Mouse (Mus musculus) intestine, embryonic 15.5 days (tissue): ENCODE measurements around the gene Hagh. TPM values are rescaled to one million over a fixed set of nuclear protein-coding genes. Genes with fewer than 3 reads are reported as not detected.
A peak's percentile ranks its signal among the peaks of the same experiment; 100 is the strongest.

Experiments
- ATAC-seq: fragments of 200-750 bp; cut with Nextera tagmentation; 2 replicates; pipeline ENCODE4 v1.8.0; 2017; ENCODE audit warnings: moderate TSS enrichment, moderate library complexity
- H3K27ac ChIP-seq: fragments of 300-500 bp; sonication (generic); 2 replicates; pipeline ENCODE4 v1.5.1; 2015; ENCODE audit warnings: mild to moderate bottlenecking, inconsistent platforms
- H3K27me3 ChIP-seq: fragments of 300-500 bp; sonication (generic); replicated peaks from 2 replicates; pipeline ENCODE4 v1.6.1; 2015; ENCODE audit warnings: inconsistent platforms
- H3K36me3 ChIP-seq: fragments of 300-500 bp; sonication (generic); 2 replicates; pipeline ENCODE4 v1.6.1; 2015; ENCODE audit warnings: inconsistent platforms
- H3K4me1 ChIP-seq: fragments of 300-500 bp; sonication (generic); replicated peaks from 2 replicates; pipeline ENCODE4 v1.6.1; 2015; ENCODE audit warnings: inconsistent platforms
- H3K4me2 ChIP-seq: fragments of 300-500 bp; sonication (generic); replicated peaks from 2 replicates; pipeline ENCODE4 v1.6.1; 2015; ENCODE audit warnings: mild to moderate bottlenecking, inconsistent platforms
- H3K4me3 ChIP-seq: fragments of 300-500 bp; sonication (generic); replicated peaks from 2 replicates; pipeline ENCODE4 v1.5.1; 2015; ENCODE audit warnings: inconsistent platforms
- H3K9ac ChIP-seq: fragments of 300-500 bp; sonication (generic); 2 replicates; pipeline ENCODE4 v1.6.1; 2015; ENCODE audit warnings: inconsistent platforms
- H3K9me3 ChIP-seq: fragments of 300-500 bp; sonication (generic); 2 replicates; pipeline ENCODE4 v1.6.1; 2016; ENCODE audit warnings: inconsistent platforms
- WGBS: fragments of 180-500 bp; shearing (Covaris S2); methylation state at CpG from one replicate; pipeline ENCODE4 v1.1.7; 2015; 5-methylcytosine and 5-hydroxymethylcytosine counted together
- polyA plus RNA-seq: library from polyadenylated mRNA; unstranded; fragments of >200 nt; fragmentation: Nextera tagmentation; extraction: Ambion mirVana; gene quantifications from 2 replicates; pipeline ENCODE4 v1.2.1, GENCODE M21; 2015

The Hagh gene
- polyA plus RNA-seq, 1 experiment from 2014 or later: 55.1 TPM

GRCm38 (mm10) chr17:24890151-24891092 is 50.5 kb downstream of the Hagh start:
- H3K9ac ChIP-seq: no peak overlapping the region
- peaks cover 24% of the 10 kb centered on the region for H3K4me1 ChIP-seq
- no peak overlapping the region for H3K4me2 ChIP-seq
- H3K9me3 ChIP-seq: no peaks in the 10 kb centered on the region
- ATAC-seq: no peak
- peaks cover 29% of the 10 kb centered on the region for H3K36me3 ChIP-seq
- H3K27ac ChIP-seq: no peak overlapping the region
- no peaks in the 10 kb centered on the region for H3K27me3 ChIP-seq
- no peak overlapping the region for H3K4me3 ChIP-seq
- 86% methylated on average over 19 of the region's 19 CpGs for WGBS

DNA sequence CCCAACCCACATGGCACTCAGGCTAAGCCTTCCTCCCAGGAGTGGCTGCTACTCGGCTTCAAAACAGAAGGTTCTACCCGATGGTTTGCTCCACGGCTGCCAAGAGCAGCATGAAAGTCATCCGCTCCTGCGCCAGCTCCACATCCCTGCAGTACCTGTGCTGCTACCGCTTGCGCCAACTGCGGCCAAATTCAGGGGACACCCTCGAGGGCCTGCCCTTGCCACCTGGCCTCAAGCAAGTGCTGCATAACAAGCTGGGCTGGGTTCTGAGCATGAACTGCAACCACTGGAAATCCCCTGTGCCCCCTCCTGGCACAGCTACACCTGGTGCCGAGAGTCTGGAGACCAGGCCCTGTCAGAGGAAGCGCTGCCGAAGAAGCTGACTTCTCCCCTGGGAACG is 51.4 kb downstream of the Hagh start:
- Histone ChIP-seq H3K4me2 (no peak overlapping the region), H3K4me1 (peaks cover 28% of the 10 kb centered on the region), H3K9ac (no peak overlapping the region), H3K27ac (no peak overlapping the region), H3K36me3 (peaks cover 29% of the 10 kb centered on the region), H3K4me3 (no peak overlapping the region), H3K27me3 (no peaks in the 10 kb centered on the region), H3K9me3 (no peaks in the 10 kb centered on the region)
- 86% methylated on average over 13 of the region's 13 CpGs for WGBS
- no peak for ATAC-seq

DNA sequence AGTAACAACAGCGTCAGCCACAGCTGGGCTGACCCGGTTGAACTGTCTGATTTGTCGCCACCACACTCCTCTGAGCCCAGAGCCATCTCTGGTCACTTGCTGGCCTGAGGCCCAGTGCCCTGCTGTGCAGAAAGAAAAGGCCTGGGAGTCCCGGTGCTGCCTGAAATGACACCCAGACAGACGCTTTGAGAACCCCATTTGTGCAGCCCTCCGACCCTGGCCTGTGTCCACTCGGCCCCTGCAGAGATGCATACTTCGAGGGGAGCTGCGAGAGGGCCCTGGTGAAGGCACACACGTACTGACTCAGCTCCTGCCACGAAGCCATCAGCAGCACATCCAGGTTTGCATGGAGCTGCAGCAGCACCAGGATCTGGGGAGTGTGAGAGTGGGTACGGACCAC is 52.8 kb downstream of the Hagh start:
- no peaks in the 10 kb centered on the region for H3K27me3 ChIP-seq
- H3K4me2 ChIP-seq: no peak overlapping the region
- peaks cover 32% of the 10 kb centered on the region for H3K36me3 ChIP-seq
- no peak overlapping the region for H3K9ac ChIP-seq
- no peak overlapping the region for H3K27ac ChIP-seq
- H3K4me1 ChIP-seq: peaks cover 30% of the 10 kb centered on the region
- no peaks in the 10 kb centered on the region for H3K9me3 ChIP-seq
- no peak overlapping the region for H3K4me3 ChIP-seq
- ATAC-seq: no peak
- 92% methylated on average over 12 of the region's 12 CpGs for WGBS

DNA sequence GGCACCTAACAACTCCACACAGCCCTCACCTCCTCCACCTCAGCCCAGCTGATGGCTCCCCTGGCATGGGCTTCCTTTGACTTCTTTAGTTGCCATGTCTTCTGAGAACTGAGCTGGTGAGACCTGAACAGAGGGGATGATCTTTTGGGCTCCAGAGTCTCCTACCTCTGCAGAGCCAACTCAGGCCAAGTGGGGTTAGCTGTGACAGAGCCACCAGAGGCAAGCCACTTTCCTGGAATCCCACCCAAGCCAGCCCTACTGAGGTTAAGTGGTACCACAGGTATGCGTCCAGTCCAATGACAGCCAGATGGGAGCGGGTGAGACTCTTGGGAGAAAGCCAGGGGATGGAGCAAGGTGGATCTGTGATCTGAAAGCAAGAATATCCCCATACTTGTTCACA is 53.3 kb downstream of the Hagh start:
- Histone ChIP-seq H3K9me3 (no peaks in the 10 kb centered on the region), H3K36me3 (peaks cover 32% of the 10 kb centered on the region), H3K27me3 (no peaks in the 10 kb centered on the region), H3K27ac (no peak overlapping the region), H3K4me3 (no peak overlapping the region), H3K4me1 (peaks cover 29% of the 10 kb centered on the region), H3K9ac (no peak overlapping the region), H3K4me2 (peak overlapping the region; percentile 92; the same call in 1 of the 2 replicates)
- no peak for ATAC-seq
- 90% methylated on average over 2 of the region's 2 CpGs for WGBS

DNA sequence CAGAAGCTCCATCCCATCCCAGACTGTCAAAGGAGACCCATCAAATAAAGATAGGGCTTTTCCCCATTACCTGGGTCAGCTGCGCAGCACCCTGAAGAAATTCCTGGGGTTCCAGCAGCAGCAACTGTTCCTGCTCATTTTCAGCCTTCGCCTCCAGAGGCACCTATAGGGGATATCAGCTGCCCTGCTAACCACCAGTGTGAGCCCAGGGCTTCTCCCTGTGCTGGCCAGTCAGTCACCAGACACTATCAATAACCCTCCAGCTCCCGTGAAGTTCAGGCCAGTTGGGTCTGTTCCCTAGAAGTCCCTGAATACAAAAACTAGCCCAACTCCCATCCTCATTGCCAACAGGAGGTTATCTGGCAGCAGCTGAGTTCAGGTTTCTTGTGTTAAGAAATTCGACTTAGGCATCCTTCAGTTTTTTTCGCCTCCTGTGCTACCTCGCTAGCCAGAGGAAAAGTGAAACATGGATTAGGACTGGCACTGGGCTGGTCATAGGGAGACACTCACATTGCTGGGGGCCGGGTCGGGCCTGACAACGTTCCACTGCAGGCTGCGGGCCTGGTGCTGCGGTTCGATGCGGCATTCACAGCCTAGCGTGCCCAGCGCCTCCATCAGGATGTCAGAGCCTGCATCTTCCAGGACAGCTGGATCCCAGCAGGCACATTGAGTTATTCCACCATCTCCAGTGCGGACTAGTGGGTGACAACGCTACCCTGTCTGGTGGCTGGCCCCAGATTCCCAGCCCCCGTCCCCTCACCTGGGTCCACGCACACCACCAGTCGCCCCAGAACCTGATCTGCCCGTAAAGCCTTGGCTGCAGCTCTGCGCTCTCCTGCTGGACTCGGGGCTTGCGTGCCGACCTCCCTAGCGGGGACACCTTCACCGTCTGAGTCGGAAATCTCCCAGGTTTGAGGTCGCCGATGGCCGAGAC is 54.4 kb downstream of the Hagh start:
- 10% methylated on average over 31 of the region's 31 CpGs for WGBS
- H3K36me3 ChIP-seq: peaks cover 42% of the 10 kb centered on the region
- H3K27me3 ChIP-seq: no peaks in the 10 kb centered on the region
- peaks cover 29% of the 10 kb centered on the region for H3K4me1 ChIP-seq
- peak; percentile 23 for ATAC-seq
- no peaks in the 10 kb centered on the region for H3K9me3 ChIP-seq
- H3K27ac ChIP-seq: peak overlapping the region; percentile 87
- peak overlapping the region; percentile 91 for H3K4me3 ChIP-seq
- peak overlapping the region; percentile 83 for H3K9ac ChIP-seq
- peak overlapping the region; percentile 92 for H3K4me2 ChIP-seq

DNA sequence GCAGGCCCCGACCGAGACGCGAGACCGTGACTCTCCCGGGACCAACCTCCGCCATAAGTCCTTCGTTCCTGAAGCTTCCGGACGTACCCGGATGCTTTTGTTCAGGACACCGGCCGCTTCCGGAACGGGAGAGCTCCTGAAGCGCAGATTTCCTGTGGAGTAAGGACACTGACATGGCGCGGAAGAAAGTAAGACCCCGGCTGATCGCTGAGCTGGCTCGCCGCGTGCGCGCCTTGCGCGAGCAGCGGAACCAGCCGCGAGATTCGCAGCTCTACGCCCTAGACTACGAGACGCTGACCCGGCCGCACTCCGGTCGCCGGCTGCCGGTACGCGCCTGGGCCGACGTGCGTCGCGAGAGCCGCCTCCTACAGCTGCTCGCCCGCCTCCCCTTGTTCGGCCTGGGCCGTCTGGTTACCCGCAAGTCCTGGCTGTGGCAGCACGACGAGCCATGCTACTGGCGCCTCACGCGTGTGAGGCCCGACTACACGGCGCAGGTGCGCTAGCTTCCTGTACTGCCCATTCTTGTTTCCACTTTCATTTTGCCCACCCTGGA is 55.1 kb downstream of the Hagh start, which contains the start of the genes Eme2 and Mrps34:
Gene Eme2 (minus strand): TSS at position 93 of the 553 bp plus-strand sequence.
Gene Mrps34 (plus strand): TSS at position 122 of the 553 bp plus-strand sequence.
- peaks cover 29% of the 10 kb centered on the region for H3K4me1 ChIP-seq
- no peaks in the 10 kb centered on the region for H3K27me3 ChIP-seq
- peak within 1 kb of the TSS; percentile 92 for H3K4me2 ChIP-seq
- under 1% methylated on average over 62 of the region's 62 CpGs for WGBS
- peaks cover 49% of the 10 kb centered on the region for H3K36me3 ChIP-seq
- peak within 1 kb of the TSS; percentile 83 for H3K9ac ChIP-seq
- peak within 1 kb of the TSS; percentile 87 for H3K27ac ChIP-seq
- H3K9me3 ChIP-seq: no peaks in the 10 kb centered on the region
- peak within 1 kb of the TSS; percentile 91 for H3K4me3 ChIP-seq
- peak; percentile 76 for ATAC-seq

DNA sequence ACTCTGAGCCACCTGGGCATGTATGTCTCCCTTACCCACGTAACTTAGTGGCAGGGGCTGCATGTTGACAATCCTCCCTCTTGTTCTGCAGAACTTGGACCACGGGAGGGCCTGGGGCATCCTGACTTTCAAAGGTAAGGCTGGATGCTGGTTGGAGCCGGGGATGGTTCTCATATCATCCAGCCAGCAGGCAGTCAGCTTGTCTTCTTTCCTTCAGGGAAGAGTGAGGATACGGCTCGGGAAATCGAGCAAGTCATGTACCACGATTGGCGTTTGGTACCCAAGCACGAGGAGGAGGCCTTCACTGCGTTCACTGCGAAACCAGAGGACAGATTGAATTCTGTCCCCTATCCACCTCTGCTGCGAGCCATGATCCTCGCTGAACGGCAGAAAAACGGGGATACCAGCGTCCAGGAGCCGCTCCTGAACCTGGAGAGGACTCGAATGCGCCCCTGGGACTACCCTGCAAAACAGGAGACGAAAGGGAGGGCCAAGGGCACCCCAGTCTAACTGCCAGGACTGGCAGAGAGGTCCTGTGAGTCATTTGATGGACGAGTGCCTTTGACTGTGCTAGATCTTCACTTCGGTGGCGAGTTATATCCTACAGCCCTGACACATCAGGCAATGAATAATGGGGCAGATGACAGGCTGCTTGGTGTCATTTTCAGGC is 55.8 kb downstream of the Hagh start:
- H3K4me1 ChIP-seq: peaks cover 29% of the 10 kb centered on the region
- peak; percentile 11; the same call in 1 of the 2 replicates for ATAC-seq
- H3K27me3 ChIP-seq: no peaks in the 10 kb centered on the region
- no peaks in the 10 kb centered on the region for H3K9me3 ChIP-seq
- H3K36me3 ChIP-seq: peaks cover 50% of the 10 kb centered on the region
- peak overlapping the region; percentile 92 for H3K4me2 ChIP-seq
- H3K27ac ChIP-seq: peak overlapping the region; percentile 87
- peak overlapping the region; percentile 91 for H3K4me3 ChIP-seq
- 10% methylated on average over 23 of the region's 23 CpGs for WGBS
- H3K9ac ChIP-seq: peak overlapping the region; percentile 83

DNA sequence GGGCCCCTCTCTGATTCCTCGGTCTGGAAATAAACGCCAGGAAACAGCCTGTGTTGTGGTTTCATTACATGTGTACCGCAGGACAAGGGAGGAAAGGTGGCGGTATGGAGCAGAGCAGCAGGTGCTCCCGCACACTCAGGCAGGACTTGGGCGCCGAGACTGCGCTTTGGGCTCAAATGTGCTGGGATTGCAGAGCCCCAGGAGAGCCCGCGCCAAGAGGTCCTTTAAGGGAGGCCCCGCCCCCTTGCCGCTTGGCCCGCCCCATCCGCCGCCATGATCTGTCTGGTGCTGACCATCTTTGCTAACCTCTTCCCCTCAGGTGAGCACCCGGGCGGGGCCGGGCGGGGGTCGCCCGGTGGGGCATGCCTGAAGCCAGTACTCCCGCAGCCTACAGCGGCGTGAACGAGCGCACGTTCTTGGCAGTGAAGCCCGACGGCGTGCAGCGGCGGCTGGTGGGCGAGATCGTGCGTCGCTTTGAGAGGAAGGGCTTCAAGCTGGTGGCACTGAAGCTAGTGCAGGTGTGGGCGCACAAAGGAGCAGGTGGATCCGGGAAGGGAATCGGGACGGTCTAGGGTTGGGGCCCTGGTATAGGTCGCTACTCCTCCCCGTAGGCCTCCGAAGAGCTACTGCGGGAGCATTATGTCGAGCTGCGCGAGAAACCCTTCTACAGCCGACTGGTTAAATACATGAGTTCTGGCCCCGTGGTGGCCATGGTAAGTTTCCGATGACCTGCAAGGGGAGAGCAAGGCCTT is 56.5 kb downstream of the Hagh start, which contains the start of gene Nme3:
Gene Nme3 (plus strand): TSS at position 260 of the 752 bp plus-strand sequence.
- WGBS: 1% methylated on average over 50 of the region's 50 CpGs
- peak within 1 kb of the TSS; percentile 92 for H3K4me2 ChIP-seq
- H3K27me3 ChIP-seq: no peaks in the 10 kb centered on the region
- H3K4me3 ChIP-seq: peak within 1 kb of the TSS; percentile 91
- peak within 1 kb of the TSS; percentile 83 for H3K9ac ChIP-seq
- H3K4me1 ChIP-seq: peaks cover 29% of the 10 kb centered on the region
- peak; percentile 85 for ATAC-seq
- no peaks in the 10 kb centered on the region for H3K9me3 ChIP-seq
- peaks cover 50% of the 10 kb centered on the region for H3K36me3 ChIP-seq
- peak within 1 kb of the TSS; percentile 87 for H3K27ac ChIP-seq

DNA sequence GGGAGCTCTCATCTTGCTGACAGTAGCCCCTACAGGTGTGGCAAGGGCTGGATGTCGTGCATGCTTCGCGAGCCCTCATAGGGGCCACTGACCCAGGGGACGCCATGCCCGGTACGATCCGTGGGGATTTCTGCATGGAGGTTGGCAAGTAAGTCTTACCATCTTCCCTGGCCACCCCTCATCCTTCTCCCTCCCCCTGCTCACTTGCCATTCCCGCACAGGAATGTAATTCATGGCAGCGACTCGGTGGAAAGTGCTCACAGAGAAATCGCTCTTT is 57.0 kb downstream of the Hagh start:
- H3K4me1 ChIP-seq: peaks cover 29% of the 10 kb centered on the region
- no peak for ATAC-seq
- peak overlapping the region; percentile 87; the same call in 1 of the 2 replicates for H3K27ac ChIP-seq
- H3K27me3 ChIP-seq: no peaks in the 10 kb centered on the region
- H3K36me3 ChIP-seq: peaks cover 55% of the 10 kb centered on the region
- peak overlapping the region; percentile 92 for H3K4me2 ChIP-seq
- H3K9me3 ChIP-seq: no peaks in the 10 kb centered on the region
- WGBS: 28% methylated on average over 11 of the region's 11 CpGs
- H3K9ac ChIP-seq: peak overlapping the region; percentile 83
- peak overlapping the region; percentile 91 for H3K4me3 ChIP-seq

DNA sequence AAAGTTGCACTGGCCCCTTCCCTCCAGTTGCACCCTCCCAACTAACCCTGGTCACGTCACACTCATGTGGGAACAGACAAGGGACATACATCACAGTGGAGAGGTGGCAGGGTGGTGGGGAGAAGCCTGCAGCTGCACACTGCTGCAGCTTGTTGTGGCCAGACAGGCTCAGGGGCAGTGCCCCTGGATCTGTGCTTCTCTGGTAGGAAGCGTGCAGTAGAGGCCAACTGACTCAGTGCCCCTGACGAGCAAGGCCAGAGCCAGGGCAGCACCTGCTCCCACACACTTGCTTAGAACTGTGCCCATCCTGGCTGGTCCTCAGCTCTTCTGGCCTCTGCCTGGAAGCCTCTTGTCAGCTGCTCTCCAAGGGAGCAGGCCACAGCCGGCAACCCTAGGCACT is 57.7 kb downstream of the Hagh start:
- H3K4me2 ChIP-seq: peak overlapping the region; percentile 92
- WGBS: 81% methylated on average over 4 of the region's 4 CpGs
- H3K27me3 ChIP-seq: no peaks in the 10 kb centered on the region
- ATAC-seq: no peak
- H3K27ac ChIP-seq: no peak overlapping the region
- H3K36me3 ChIP-seq: peaks cover 54% of the 10 kb centered on the region
- peaks cover 29% of the 10 kb centered on the region for H3K4me1 ChIP-seq
- H3K4me3 ChIP-seq: peak overlapping the region; percentile 91
- H3K9me3 ChIP-seq: no peaks in the 10 kb centered on the region
- H3K9ac ChIP-seq: 0 out of 2 replicates have a peak overlapping the region, but pooled peaks have one; percentile 83
